Mouse (Mus musculus): ENCODE measurements around the gene 5031439G07Rik. TPM values are rescaled to one million over a fixed set of nuclear protein-coding genes. Genes with fewer than 3 reads are reported as not detected.
A peak's percentile ranks its signal among the peaks of the same experiment; 100 is the strongest.

Gene 5031439G07Rik
- polyA plus RNA-seq, 1 experiment from 2014 or later = 4.0 TPM

- Histone ChIP-seq H3K4me1 (ENCODE audit: insufficient read depth) (peaks cover 6% of the 10 kb centered on the region), H3K4me2 (ENCODE audit: low read depth, low read length) (no peak overlapping the region), H3K4me3 (ENCODE audit: low read depth, low read length) (no peak overlapping the region), H3K9me3 (ENCODE audit: low read length) (no peaks in the 10 kb centered on the region), H3K27me3 (ENCODE audit: insufficient read depth, low read length) (no peaks in the 10 kb centered on the region), H3K27ac (ENCODE audit: low read depth) (no peak overlapping the region), H3K9ac (replicated peaks) (no peak overlapping the region), H3K36me3 (replicated peaks; ENCODE audit: insufficient read depth, low read length) (no peaks in the 10 kb centered on the region)
- 0% methylated on average over 1 of the region's 1 CpGs for WGBS (ENCODE audit: insufficient replicate concordance)
- TF ChIP-seq CTCF (IDR thresholded peaks at IDR 0.05; ENCODE audit: low read depth) (peak; percentile 74), EP300 (IDR thresholded peaks at IDR 0.05; ENCODE audit: low read depth) (no peak)
- ATAC-seq = no peak
- peak; percentile 74 for DNase-seq
These were observed 7.6 kb upstream of the 5031439G07Rik start for GRCm38 (mm10) chr15:84995967-84996366.

- Histone ChIP-seq H3K9ac (replicated peaks) (no peak overlapping the region), H3K4me3 (ENCODE audit: low read depth, low read length) (no peak overlapping the region), H3K27me3 (ENCODE audit: insufficient read depth, low read length) (no peaks in the 10 kb centered on the region), H3K4me1 (ENCODE audit: insufficient read depth) (peaks cover 6% of the 10 kb centered on the region), H3K9me3 (ENCODE audit: low read length) (no peaks in the 10 kb centered on the region), H3K27ac (ENCODE audit: low read depth) (peak overlapping the region; percentile 52), H3K4me2 (ENCODE audit: low read depth, low read length) (peak overlapping the region; percentile 36), H3K36me3 (replicated peaks; ENCODE audit: insufficient read depth, low read length) (no peaks in the 10 kb centered on the region)
- DNase-seq = no peak
- no peak for ATAC-seq
- no peak for TF ChIP-seq EP300 (IDR thresholded peaks at IDR 0.05; ENCODE audit: low read depth)
- no peak for TF ChIP-seq CTCF (IDR thresholded peaks at IDR 0.05; ENCODE audit: low read depth)
- WGBS (ENCODE audit: insufficient replicate concordance) = 25% methylated on average over 6 of the region's 6 CpGs
These were observed 6.7 kb upstream of the 5031439G07Rik start for GRCm38 (mm10) chr15:84995041-84995440.

- Histone ChIP-seq H3K9me3 (ENCODE audit: low read length) (no peaks in the 10 kb centered on the region), H3K36me3 (replicated peaks; ENCODE audit: insufficient read depth, low read length) (no peaks in the 10 kb centered on the region), H3K27ac (ENCODE audit: low read depth) (peak overlapping the region; percentile 52; the same call in 1 of the 2 replicates), H3K4me2 (ENCODE audit: low read depth, low read length) (peak overlapping the region; percentile 36), H3K9ac (replicated peaks) (no peak overlapping the region), H3K27me3 (ENCODE audit: insufficient read depth, low read length) (no peaks in the 10 kb centered on the region), H3K4me1 (ENCODE audit: insufficient read depth) (peaks cover 6% of the 10 kb centered on the region), H3K4me3 (ENCODE audit: low read depth, low read length) (no peak overlapping the region)
- 10% methylated on average over 6 of the region's 6 CpGs for WGBS (ENCODE audit: insufficient replicate concordance)
- DNase-seq = no peak
- no peak for ATAC-seq
- TF ChIP-seq EP300 (IDR thresholded peaks at IDR 0.05; ENCODE audit: low read depth) (no peak), CTCF (IDR thresholded peaks at IDR 0.05; ENCODE audit: low read depth) (no peak)
These were observed 6.1 kb upstream of the 5031439G07Rik start for GRCm38 (mm10) chr15:84994498-84994897.

GRCm38 (mm10) chr15:84989771-84990170, 1.4 kb upstream of the 5031439G07Rik start:
- ATAC-seq (no peak), DNase-seq (no peak)
- Histone ChIP-seq H3K27me3 (ENCODE audit: insufficient read depth, low read length) (no peaks in the 10 kb centered on the region), H3K9ac (replicated peaks) (no peak overlapping the region), H3K27ac (ENCODE audit: low read depth) (no peak overlapping the region), H3K9me3 (ENCODE audit: low read length) (no peaks in the 10 kb centered on the region), H3K4me1 (ENCODE audit: insufficient read depth) (peaks cover 19% of the 10 kb centered on the region), H3K4me3 (ENCODE audit: low read depth, low read length) (no peak overlapping the region), H3K4me2 (ENCODE audit: low read depth, low read length) (no peak overlapping the region), H3K36me3 (replicated peaks; ENCODE audit: insufficient read depth, low read length) (no peaks in the 10 kb centered on the region)
- TF ChIP-seq EP300 (IDR thresholded peaks at IDR 0.05; ENCODE audit: low read depth) (no peak), CTCF (IDR thresholded peaks at IDR 0.05; ENCODE audit: low read depth) (no peak)
- 67% methylated on average over 7 of the region's 7 CpGs for WGBS (ENCODE audit: insufficient replicate concordance)

GRCm38 (mm10) chr15:84989098-84989497, 747 bp upstream of the 5031439G07Rik start:
- TF ChIP-seq EP300 (IDR thresholded peaks at IDR 0.05; ENCODE audit: low read depth) = no peak
- TF ChIP-seq CTCF (IDR thresholded peaks at IDR 0.05; ENCODE audit: low read depth) = no peak
- Histone ChIP-seq H3K27ac (ENCODE audit: low read depth) (no peak overlapping the region), H3K27me3 (ENCODE audit: insufficient read depth, low read length) (no peaks in the 10 kb centered on the region), H3K4me1 (ENCODE audit: insufficient read depth) (peaks cover 16% of the 10 kb centered on the region), H3K9ac (replicated peaks) (no peak overlapping the region), H3K9me3 (ENCODE audit: low read length) (no peaks in the 10 kb centered on the region), H3K4me2 (ENCODE audit: low read depth, low read length) (no peak overlapping the region), H3K36me3 (replicated peaks; ENCODE audit: insufficient read depth, low read length) (no peaks in the 10 kb centered on the region), H3K4me3 (ENCODE audit: low read depth, low read length) (no peak overlapping the region)
- DNase-seq (no peak), ATAC-seq (no peak)
- 80% methylated on average over 3 of the region's 3 CpGs for WGBS (ENCODE audit: insufficient replicate concordance)

GRCm38 (mm10) chr15:84987020-84987815, 1.1 kb downstream of the 5031439G07Rik start:
- Histone ChIP-seq H3K9ac (replicated peaks) (peak overlapping the region; percentile 82), H3K27me3 (ENCODE audit: insufficient read depth, low read length) (no peaks in the 10 kb centered on the region), H3K27ac (ENCODE audit: low read depth) (peak overlapping the region; percentile 72), H3K4me2 (ENCODE audit: low read depth, low read length) (peak overlapping the region; percentile 93), H3K9me3 (ENCODE audit: low read length) (no peaks in the 10 kb centered on the region), H3K36me3 (replicated peaks; ENCODE audit: insufficient read depth, low read length) (no peaks in the 10 kb centered on the region), H3K4me3 (ENCODE audit: low read depth, low read length) (peak overlapping the region; percentile 70), H3K4me1 (ENCODE audit: insufficient read depth) (peaks cover 24% of the 10 kb centered on the region)
- TF ChIP-seq EP300 (IDR thresholded peaks at IDR 0.05; ENCODE audit: low read depth) = no peak
- no peak for TF ChIP-seq CTCF (IDR thresholded peaks at IDR 0.05; ENCODE audit: low read depth)
- peak; percentile 50 for DNase-seq
- peak; percentile 51 for ATAC-seq
- WGBS (ENCODE audit: insufficient replicate concordance) = under 1% methylated on average over 50 of the region's 53 CpGs

All from liver, postnatal 0 days (tissue).